Mouse (Mus musculus): Measurements from ENCODE around the gene 9530053A07Rik. TPM values are rescaled to one million over a fixed set of nuclear protein-coding genes. Genes with fewer than 3 reads are reported as not detected.

The 9530053A07Rik gene
- polyA plus RNA-seq, 1 experiment from 2014 or later = 0.03 TPM

- ATAC-seq (replicated peaks; ENCODE audit: insufficient number of reproducible peaks, insufficient read depth, low FRiP score, low read depth) = peak; percentile 92
- Histone ChIP-seq H3K4me2 (peak within 1 kb of the TSS; percentile 87), H3K4me3 (peak within 1 kb of the TSS; percentile 100), H3K36me3 (peaks cover 63% of the 10 kb centered on the region), H3K27ac (peak within 1 kb of the TSS; percentile 90), H3K4me1 (replicated peaks) (peaks cover 8% of the 10 kb centered on the region), H3K9me3 (replicated peaks) (no peaks in the 10 kb centered on the region), H3K9ac (peak within 1 kb of the TSS; percentile 93), H3K27me3 (no peaks in the 10 kb centered on the region)
- WGBS = under 1% methylated on average over 25 of the region's 25 CpGs
These were observed 50.0 kb downstream of the 9530053A07Rik start, which contains the start of gene Dyrk1b for GRCm38 (mm10) chr7:28179228-28179627. Dyrk1b (plus strand) TSS chr7:28179469.

GRCm38 (mm10) chr7:28179741-28180377, 50.6 kb downstream of the 9530053A07Rik start:
- WGBS = under 1% methylated on average over 46 of the region's 56 CpGs
- peak overlapping the region; percentile 100 for H3K4me3 ChIP-seq
- peaks cover 69% of the 10 kb centered on the region for H3K36me3 ChIP-seq
- H3K27me3 ChIP-seq = no peaks in the 10 kb centered on the region
- peak overlapping the region; percentile 87 for H3K4me2 ChIP-seq
- H3K27ac ChIP-seq = peak overlapping the region; percentile 90
- ATAC-seq (replicated peaks; ENCODE audit: insufficient number of reproducible peaks, insufficient read depth, low FRiP score, low read depth) = peak; percentile 96
- H3K9ac ChIP-seq = peak overlapping the region; percentile 93
- peaks cover 8% of the 10 kb centered on the region for H3K4me1 ChIP-seq (replicated peaks)
- no peaks in the 10 kb centered on the region for H3K9me3 ChIP-seq (replicated peaks)

- Histone ChIP-seq H3K4me2 (peak overlapping the region; percentile 87), H3K27ac (no peak overlapping the region), H3K4me1 (replicated peaks) (peaks cover 8% of the 10 kb centered on the region), H3K4me3 (peak overlapping the region; percentile 100), H3K27me3 (no peaks in the 10 kb centered on the region), H3K9me3 (replicated peaks) (no peaks in the 10 kb centered on the region), H3K9ac (no peak overlapping the region), H3K36me3 (peaks cover 69% of the 10 kb centered on the region)
- ATAC-seq (replicated peaks; ENCODE audit: insufficient number of reproducible peaks, insufficient read depth, low FRiP score, low read depth) = no peak
- WGBS = 60% methylated on average over 5 of the region's 5 CpGs
These were observed 51.6 kb downstream of the 9530053A07Rik start for GRCm38 (mm10) chr7:28180890-28181289.

GRCm38 (mm10) chr7:28181376-28181775, 52.1 kb downstream of the 9530053A07Rik start:
- Histone ChIP-seq H3K4me1 (replicated peaks) (peaks cover 8% of the 10 kb centered on the region), H3K9ac (no peak overlapping the region), H3K27ac (no peak overlapping the region), H3K9me3 (replicated peaks) (no peaks in the 10 kb centered on the region), H3K4me3 (no peak overlapping the region), H3K36me3 (peaks cover 69% of the 10 kb centered on the region), H3K4me2 (no peak overlapping the region), H3K27me3 (no peaks in the 10 kb centered on the region)
- WGBS = 94% methylated on average over 12 of the region's 12 CpGs
- ATAC-seq (replicated peaks; ENCODE audit: insufficient number of reproducible peaks, insufficient read depth, low FRiP score, low read depth) = no peak

- Histone ChIP-seq H3K9ac (no peak overlapping the region), H3K27ac (no peak overlapping the region), H3K4me1 (replicated peaks) (peaks cover 8% of the 10 kb centered on the region), H3K4me2 (no peak overlapping the region), H3K36me3 (peaks cover 69% of the 10 kb centered on the region), H3K4me3 (no peak overlapping the region), H3K27me3 (no peaks in the 10 kb centered on the region), H3K9me3 (replicated peaks) (no peaks in the 10 kb centered on the region)
- 92% methylated on average over 22 of the region's 22 CpGs for WGBS
- ATAC-seq (replicated peaks; ENCODE audit: insufficient number of reproducible peaks, insufficient read depth, low FRiP score, low read depth) = no peak
These were observed 53.1 kb downstream of the 9530053A07Rik start for GRCm38 (mm10) chr7:28182320-28182719.

- Histone ChIP-seq H3K9ac (no peak overlapping the region), H3K4me3 (no peak overlapping the region), H3K27me3 (no peaks in the 10 kb centered on the region), H3K27ac (no peak overlapping the region), H3K36me3 (peaks cover 91% of the 10 kb centered on the region), H3K4me2 (no peak overlapping the region), H3K9me3 (replicated peaks) (no peaks in the 10 kb centered on the region), H3K4me1 (replicated peaks) (peaks cover under 1% of the 10 kb centered on the region)
- no peak for ATAC-seq (replicated peaks; ENCODE audit: insufficient number of reproducible peaks, insufficient read depth, low FRiP score, low read depth)
- WGBS = 91% methylated on average over 14 of the region's 14 CpGs
These were observed 56.6 kb downstream of the 9530053A07Rik start for GRCm38 (mm10) chr7:28185884-28186283.

GRCm38 (mm10) chr7:28186631-28187030, 57.4 kb downstream of the 9530053A07Rik start:
- ATAC-seq (replicated peaks; ENCODE audit: insufficient number of reproducible peaks, insufficient read depth, low FRiP score, low read depth) = no peak
- no peak overlapping the region for H3K27ac ChIP-seq
- H3K36me3 ChIP-seq = peaks cover 94% of the 10 kb centered on the region
- H3K9me3 ChIP-seq (replicated peaks) = no peaks in the 10 kb centered on the region
- WGBS = 91% methylated on average over 8 of the region's 8 CpGs
- H3K4me3 ChIP-seq = no peak overlapping the region
- H3K4me2 ChIP-seq = no peak overlapping the region
- H3K27me3 ChIP-seq = no peaks in the 10 kb centered on the region
- H3K9ac ChIP-seq = no peak overlapping the region
- H3K4me1 ChIP-seq (replicated peaks) = no peaks in the 10 kb centered on the region

GRCm38 (mm10) chr7:28191489-28191888, 62.2 kb downstream of the 9530053A07Rik start:
- ATAC-seq (replicated peaks; ENCODE audit: insufficient number of reproducible peaks, insufficient read depth, low FRiP score, low read depth) = no peak
- H3K4me1 ChIP-seq (replicated peaks) = no peaks in the 10 kb centered on the region
- H3K9ac ChIP-seq = no peak overlapping the region
- no peaks in the 10 kb centered on the region for H3K27me3 ChIP-seq
- peaks cover 52% of the 10 kb centered on the region for H3K36me3 ChIP-seq
- H3K9me3 ChIP-seq (replicated peaks) = no peaks in the 10 kb centered on the region
- H3K27ac ChIP-seq = no peak overlapping the region
- H3K4me3 ChIP-seq = no peak overlapping the region
- 95% methylated on average over 3 of the region's 3 CpGs for WGBS
- H3K4me2 ChIP-seq = no peak overlapping the region

- Histone ChIP-seq H3K4me2 (no peak overlapping the region), H3K9me3 (replicated peaks) (no peaks in the 10 kb centered on the region), H3K36me3 (peaks cover 48% of the 10 kb centered on the region), H3K9ac (no peak overlapping the region), H3K4me1 (replicated peaks) (no peaks in the 10 kb centered on the region), H3K4me3 (no peak overlapping the region), H3K27me3 (no peaks in the 10 kb centered on the region), H3K27ac (no peak overlapping the region)
- 92% methylated on average over 1 of the region's 1 CpGs for WGBS
- ATAC-seq (replicated peaks; ENCODE audit: insufficient number of reproducible peaks, insufficient read depth, low FRiP score, low read depth) = no peak
These were observed 62.6 kb downstream of the 9530053A07Rik start for GRCm38 (mm10) chr7:28191903-28192302.

- H3K4me3 ChIP-seq = no peak overlapping the region
- no peak overlapping the region for H3K9ac ChIP-seq
- H3K4me2 ChIP-seq = no peak overlapping the region
- H3K27ac ChIP-seq = no peak overlapping the region
- H3K4me1 ChIP-seq (replicated peaks) = no peaks in the 10 kb centered on the region
- 80% methylated on average over 5 of the region's 5 CpGs for WGBS
- no peak for ATAC-seq (replicated peaks; ENCODE audit: insufficient number of reproducible peaks, insufficient read depth, low FRiP score, low read depth)
- H3K36me3 ChIP-seq = peaks cover 15% of the 10 kb centered on the region
- H3K9me3 ChIP-seq (replicated peaks) = no peaks in the 10 kb centered on the region
- no peaks in the 10 kb centered on the region for H3K27me3 ChIP-seq
These were observed 66.3 kb downstream of the 9530053A07Rik start for GRCm38 (mm10) chr7:28195414-28196098.

GRCm38 (mm10) chr7:28196528-28196927, 67.3 kb downstream of the 9530053A07Rik start:
- H3K9me3 ChIP-seq (replicated peaks) = no peaks in the 10 kb centered on the region
- 78% methylated on average over 14 of the region's 14 CpGs for WGBS
- H3K9ac ChIP-seq = no peak overlapping the region
- no peak overlapping the region for H3K4me3 ChIP-seq
- ATAC-seq (replicated peaks; ENCODE audit: insufficient number of reproducible peaks, insufficient read depth, low FRiP score, low read depth) = no peak
- no peaks in the 10 kb centered on the region for H3K27me3 ChIP-seq
- H3K27ac ChIP-seq = no peak overlapping the region
- peaks cover 5% of the 10 kb centered on the region for H3K36me3 ChIP-seq
- no peaks in the 10 kb centered on the region for H3K4me1 ChIP-seq (replicated peaks)
- no peak overlapping the region for H3K4me2 ChIP-seq

GRCm38 (mm10) chr7:28199054-28199453, 69.8 kb downstream of the 9530053A07Rik start:
- Histone ChIP-seq H3K36me3 (peaks cover 4% of the 10 kb centered on the region), H3K27ac (no peak overlapping the region), H3K4me2 (no peak overlapping the region), H3K9ac (no peak overlapping the region), H3K27me3 (no peaks in the 10 kb centered on the region), H3K9me3 (replicated peaks) (no peaks in the 10 kb centered on the region), H3K4me3 (no peak overlapping the region), H3K4me1 (replicated peaks) (no peaks in the 10 kb centered on the region)
- no peak for ATAC-seq (replicated peaks; ENCODE audit: insufficient number of reproducible peaks, insufficient read depth, low FRiP score, low read depth)
- 68% methylated on average over 4 of the region's 4 CpGs for WGBS

Data from heart, embryonic 15.5 days (tissue).